Mouse (Mus musculus): ENCODE measurements at regions not wholly inside any gene's neighbourhood (a gene's known extent, or its start where the extent isn't known, plus 50 kb on each side); places are given as distances from the start of the nearest gene placed in this dataset.

DNA sequence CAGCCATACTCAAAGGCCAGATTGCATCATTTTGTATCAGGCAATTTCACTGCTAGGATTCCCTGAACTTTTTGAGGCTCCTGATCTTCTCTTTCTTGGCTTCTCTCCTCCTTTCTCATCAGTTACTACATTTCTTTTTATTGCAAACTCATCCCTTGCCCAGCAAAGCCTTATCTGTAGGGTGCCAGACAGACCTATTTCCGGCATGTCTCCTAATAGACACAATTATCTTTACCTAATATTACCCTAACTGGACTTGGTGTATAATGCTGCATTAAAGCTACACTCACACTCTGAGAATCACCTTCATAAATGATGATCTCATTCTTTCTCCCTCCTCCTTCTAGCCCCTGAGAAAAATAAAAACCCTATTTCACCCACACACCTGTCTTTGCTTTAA is 396.3 kb upstream of the Nrg3 start:
- Histone ChIP-seq H3K9ac (ENCODE audit: low read depth, low read length) (no peak overlapping the region), H3K27ac (ENCODE audit: low read depth, low read length) (no peak overlapping the region), H3K4me1 (replicated peaks; ENCODE audit: control insufficient read depth, insufficient read depth, low read length) (no peaks in the 10 kb centered on the region), H3K36me3 (ENCODE audit: control insufficient read depth, insufficient read depth, low read length) (no peaks in the 10 kb centered on the region), H3K9me3 (ENCODE audit: control insufficient read depth, low read length) (no peaks in the 10 kb centered on the region), H3K4me3 (ENCODE audit: low read depth, low read length) (no peak overlapping the region), H3K27me3 (replicated peaks; ENCODE audit: control insufficient read depth, insufficient read depth, low read length) (no peaks in the 10 kb centered on the region), H3K4me2 (no peak overlapping the region)
- no peak for DNase-seq (ENCODE audit: low spot score)
- peak; percentile 82 for ATAC-seq (replicated peaks; ENCODE audit: low FRiP score)
- WGBS: 68% methylated on average over 1 of the region's 1 CpGs

DNA sequence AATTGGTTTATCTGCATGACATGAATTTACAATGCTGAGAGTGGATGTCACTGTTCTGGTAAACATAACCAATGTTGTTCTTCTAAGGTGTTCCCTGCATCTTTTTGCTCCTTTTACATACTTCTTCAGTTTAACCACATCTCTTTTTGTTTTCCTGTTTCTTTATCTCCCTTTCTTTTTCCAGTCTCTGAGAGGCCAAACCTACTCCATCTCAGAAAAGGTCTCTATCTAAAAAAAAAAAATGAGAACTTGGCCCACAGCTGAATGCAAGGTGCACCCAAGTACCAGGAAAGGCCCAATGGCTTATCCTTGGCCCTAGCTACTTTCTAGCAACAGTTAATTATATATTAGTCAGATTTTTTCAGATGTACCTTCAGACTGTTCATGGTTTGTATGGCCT is 394.3 kb upstream of the Nrg3 start:
- Histone ChIP-seq H3K4me1 (replicated peaks; ENCODE audit: control insufficient read depth, insufficient read depth, low read length) (no peaks in the 10 kb centered on the region), H3K9ac (ENCODE audit: low read depth, low read length) (no peak overlapping the region), H3K9me3 (ENCODE audit: control insufficient read depth, low read length) (no peaks in the 10 kb centered on the region), H3K27ac (ENCODE audit: low read depth, low read length) (no peak overlapping the region), H3K36me3 (ENCODE audit: control insufficient read depth, insufficient read depth, low read length) (no peaks in the 10 kb centered on the region), H3K4me2 (no peak overlapping the region), H3K4me3 (ENCODE audit: low read depth, low read length) (no peak overlapping the region), H3K27me3 (replicated peaks; ENCODE audit: control insufficient read depth, insufficient read depth, low read length) (no peaks in the 10 kb centered on the region)
- ATAC-seq (replicated peaks; ENCODE audit: low FRiP score) (no peak), DNase-seq (ENCODE audit: low spot score) (no peak)

DNA sequence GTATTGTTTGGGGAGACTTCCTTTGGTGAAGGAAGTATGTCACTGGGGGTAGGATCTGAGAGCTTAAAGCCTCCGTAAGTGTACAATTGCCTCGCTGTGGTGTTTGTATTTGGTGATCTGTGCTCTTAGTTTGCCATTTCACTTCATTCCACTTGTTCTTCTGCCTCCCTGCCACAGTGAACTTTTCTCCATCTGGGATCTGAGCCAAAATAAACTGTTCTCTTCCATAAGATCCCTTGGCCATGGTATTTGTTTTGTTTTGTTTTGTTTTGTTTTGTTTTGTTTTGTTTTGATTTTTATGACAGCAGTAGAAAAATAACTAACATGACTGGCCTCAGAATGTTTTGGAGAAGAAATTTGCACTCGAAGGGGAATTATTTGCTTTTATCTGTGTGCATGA is 387.3 kb upstream of the Nrg3 start:
- Histone ChIP-seq H3K4me3 (ENCODE audit: low read depth, low read length) (no peak overlapping the region), H3K4me1 (replicated peaks; ENCODE audit: control insufficient read depth, insufficient read depth, low read length) (no peaks in the 10 kb centered on the region), H3K36me3 (ENCODE audit: control insufficient read depth, insufficient read depth, low read length) (no peaks in the 10 kb centered on the region), H3K4me2 (no peak overlapping the region), H3K27me3 (replicated peaks; ENCODE audit: control insufficient read depth, insufficient read depth, low read length) (no peaks in the 10 kb centered on the region), H3K27ac (ENCODE audit: low read depth, low read length) (no peak overlapping the region), H3K9ac (ENCODE audit: low read depth, low read length) (no peak overlapping the region), H3K9me3 (ENCODE audit: control insufficient read depth, low read length) (no peaks in the 10 kb centered on the region)
- ATAC-seq (replicated peaks; ENCODE audit: low FRiP score) (no peak), DNase-seq (ENCODE audit: low spot score) (no peak)
- WGBS: 74% methylated on average over 3 of the region's 3 CpGs

DNA sequence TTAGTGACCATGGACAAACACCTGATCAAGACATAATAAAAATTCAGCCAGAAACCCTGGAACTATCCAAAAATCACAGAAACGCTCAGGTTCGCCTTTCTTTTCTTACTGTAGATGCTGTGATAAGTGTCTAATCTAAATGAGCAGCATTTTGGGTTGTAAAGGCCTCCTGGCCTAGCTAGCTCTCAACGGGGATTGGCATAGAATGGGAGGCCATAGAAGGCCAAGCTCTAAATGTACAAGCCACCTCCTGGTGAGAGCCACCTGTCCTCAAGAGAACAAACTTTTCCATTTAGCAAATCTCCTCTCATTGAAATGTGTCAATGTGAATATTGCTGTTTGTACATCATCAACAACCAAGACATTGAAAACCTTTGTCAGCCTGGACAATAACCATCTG is 386.4 kb upstream of the Nrg3 start:
- H3K9ac ChIP-seq (ENCODE audit: low read depth, low read length): no peak overlapping the region
- no peak overlapping the region for H3K27ac ChIP-seq (ENCODE audit: low read depth, low read length)
- no peak for DNase-seq (ENCODE audit: low spot score)
- no peaks in the 10 kb centered on the region for H3K9me3 ChIP-seq (ENCODE audit: control insufficient read depth, low read length)
- no peaks in the 10 kb centered on the region for H3K27me3 ChIP-seq (replicated peaks; ENCODE audit: control insufficient read depth, insufficient read depth, low read length)
- no peak overlapping the region for H3K4me2 ChIP-seq
- H3K4me3 ChIP-seq (ENCODE audit: low read depth, low read length): no peak overlapping the region
- no peaks in the 10 kb centered on the region for H3K36me3 ChIP-seq (ENCODE audit: control insufficient read depth, insufficient read depth, low read length)
- no peaks in the 10 kb centered on the region for H3K4me1 ChIP-seq (replicated peaks; ENCODE audit: control insufficient read depth, insufficient read depth, low read length)
- ATAC-seq (replicated peaks; ENCODE audit: low FRiP score): no peak
- 81% methylated on average over 3 of the region's 3 CpGs for WGBS

DNA sequence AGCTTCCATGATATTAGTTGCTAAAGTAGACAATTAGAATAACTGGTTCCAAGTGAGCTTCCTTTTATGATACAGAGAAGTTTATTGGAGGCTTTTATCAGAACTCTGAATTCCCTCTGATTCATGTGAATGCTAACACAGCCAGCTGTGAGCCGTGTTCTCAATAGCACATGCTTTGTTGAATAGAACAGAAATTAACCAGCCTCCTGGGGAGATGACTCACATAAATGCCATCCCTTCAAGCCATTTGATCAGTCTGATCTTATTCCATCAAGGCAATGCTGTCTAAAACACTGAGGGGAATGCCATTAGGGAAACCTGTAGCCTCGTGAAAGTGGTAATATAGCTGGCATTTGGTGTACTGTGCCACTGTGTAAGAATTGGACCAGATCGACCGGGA is 380.1 kb upstream of the Nrg3 start:
- no peaks in the 10 kb centered on the region for H3K27me3 ChIP-seq (replicated peaks; ENCODE audit: control insufficient read depth, insufficient read depth, low read length)
- H3K9ac ChIP-seq (ENCODE audit: low read depth, low read length): no peak overlapping the region
- ATAC-seq (replicated peaks; ENCODE audit: low FRiP score): no peak
- H3K4me3 ChIP-seq (ENCODE audit: low read depth, low read length): no peak overlapping the region
- H3K4me1 ChIP-seq (replicated peaks; ENCODE audit: control insufficient read depth, insufficient read depth, low read length): no peaks in the 10 kb centered on the region
- no peak for DNase-seq (ENCODE audit: low spot score)
- no peaks in the 10 kb centered on the region for H3K9me3 ChIP-seq (ENCODE audit: control insufficient read depth, low read length)
- H3K36me3 ChIP-seq (ENCODE audit: control insufficient read depth, insufficient read depth, low read length): no peaks in the 10 kb centered on the region
- H3K27ac ChIP-seq (ENCODE audit: low read depth, low read length): no peak overlapping the region
- WGBS: 77% methylated on average over 4 of the region's 4 CpGs
- H3K4me2 ChIP-seq: no peak overlapping the region

DNA sequence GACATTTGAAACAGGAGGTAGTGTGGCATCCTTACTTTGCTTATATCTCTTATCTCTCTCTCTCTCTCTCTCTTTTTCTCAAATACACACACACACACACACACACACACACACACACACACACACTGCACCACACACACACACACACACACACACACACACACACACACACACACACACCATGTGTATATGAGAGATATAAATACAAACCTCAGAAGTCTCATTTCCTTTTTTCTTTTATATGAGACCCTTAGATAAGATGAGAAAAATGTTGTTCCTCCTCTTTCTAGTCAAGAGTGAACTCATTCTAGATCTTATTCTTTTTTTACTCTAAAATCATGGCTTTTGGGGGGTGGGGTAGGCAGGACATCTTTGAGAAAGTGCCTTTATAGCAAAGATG is 379.6 kb upstream of the Nrg3 start:
- ATAC-seq (replicated peaks; ENCODE audit: low FRiP score): no peak
- Histone ChIP-seq H3K36me3 (ENCODE audit: control insufficient read depth, insufficient read depth, low read length) (no peaks in the 10 kb centered on the region), H3K4me3 (ENCODE audit: low read depth, low read length) (no peak overlapping the region)

More for the DNA sequence above, 379.6 kb upstream of the Nrg3 start:
- DNase-seq (ENCODE audit: low spot score): no peak
- Histone ChIP-seq H3K4me2 (no peak overlapping the region), H3K9me3 (ENCODE audit: control insufficient read depth, low read length) (no peaks in the 10 kb centered on the region), H3K4me1 (replicated peaks; ENCODE audit: control insufficient read depth, insufficient read depth, low read length) (no peaks in the 10 kb centered on the region), H3K27ac (ENCODE audit: low read depth, low read length) (no peak overlapping the region), H3K27me3 (replicated peaks; ENCODE audit: control insufficient read depth, insufficient read depth, low read length) (no peaks in the 10 kb centered on the region), H3K9ac (ENCODE audit: low read depth, low read length) (no peak overlapping the region)
